Mouse (Mus musculus) myocyte (in vitro differentiated cells): ENCODE results near the gene Tiprl. TPM values are rescaled to one million over a fixed set of nuclear protein-coding genes. Genes with fewer than 3 reads are reported as not detected.

Experiments used
- H3K27me3 ChIP-seq: one replicate; pipeline ENCODE4 v1.6.1; 2011; ENCODE audit not compliant: control insufficient read depth, insufficient read depth, insufficient read length
- H3K36me3 ChIP-seq: one replicate; pipeline ENCODE4 v1.6.1; 2011; ENCODE audit not compliant: control insufficient read depth, insufficient read depth
- H3K4me2 ChIP-seq: one replicate; pipeline ENCODE4 v1.6.1; 2011; ENCODE audit warnings: low read depth, control low read depth
- H3K4me3 ChIP-seq: one replicate; pipeline ENCODE4 v1.5.1; 2011; ENCODE audit warnings: mild to moderate bottlenecking, control low read depth, moderate library complexity
- H3K79me2 ChIP-seq: one replicate; pipeline ENCODE4 v1.6.1; 2011; ENCODE audit not compliant: control insufficient read depth, insufficient read depth
- H3ac ChIP-seq: one replicate; pipeline ENCODE4 v1.6.1; 2011; ENCODE audit not compliant: control insufficient read depth, insufficient read length
- CEBPB ChIP-seq: IDR thresholded peaks from 2 replicates; pipeline ENCODE4 v1.6.1; 2011; ENCODE audit warnings: mild to moderate bottlenecking, moderate library complexity; ENCODE audit not compliant: poor library complexity, insufficient read depth, severe bottlenecking
- E2F4 ChIP-seq: IDR thresholded peaks from one replicate; pipeline ENCODE4 v1.6.1; 2011; ENCODE audit warnings: mild to moderate bottlenecking, control low read depth, moderate library complexity; ENCODE audit not compliant: insufficient read depth
- MAX ChIP-seq: IDR thresholded peaks from one replicate; pipeline ENCODE4 v1.6.1; 2011; ENCODE audit warnings: low read depth, mild to moderate bottlenecking, control low read depth
- MYOD1 ChIP-seq, 3 experiments: IDR thresholded peaks; one replicate each; pipeline ENCODE4 v1.6.1; 2011; ENCODE audit warnings: control low read depth in 2 of 3, low read depth in 2 of 3, mild to moderate bottlenecking in 2 of 3, moderate library complexity in 1 of 3; ENCODE audit not compliant: insufficient read length in 2 of 3, control insufficient read depth in 1 of 3
- MYOG ChIP-seq, 3 experiments: IDR thresholded peaks; one replicate each; pipeline ENCODE4 v1.6.1; 2011; ENCODE audit warnings: control low read depth in 2 of 3, low read depth in 2 of 3, mild to moderate bottlenecking in 2 of 3; ENCODE audit not compliant: insufficient read length in 2 of 3, control insufficient read depth in 1 of 3, insufficient read depth in 1 of 3
- POLR2A ChIP-seq: IDR thresholded peaks from one replicate; pipeline ENCODE4 v1.6.1; 2011; ENCODE audit warnings: low read depth, mild to moderate bottlenecking, control low read depth, moderate library complexity; ENCODE audit not compliant: insufficient read length
- POLR2AphosphoS2 ChIP-seq: IDR thresholded peaks from one replicate; pipeline ENCODE4 v1.6.1; 2011; ENCODE audit warnings: low read depth, control low read depth; ENCODE audit not compliant: insufficient read length
- REST ChIP-seq: IDR thresholded peaks from one replicate; pipeline ENCODE4 v1.6.1; 2011; ENCODE audit warnings: mild to moderate bottlenecking, control low read depth, moderate library complexity; ENCODE audit not compliant: insufficient read depth, insufficient read length
- SRF ChIP-seq: IDR thresholded peaks from one replicate; pipeline ENCODE4 v1.6.1; 2011; ENCODE audit warnings: low read depth; ENCODE audit not compliant: control insufficient read depth, insufficient read length
- TCF12 ChIP-seq: IDR thresholded peaks from one replicate; pipeline ENCODE4 v1.6.1; 2011; ENCODE audit warnings: mild to moderate bottlenecking, control low read depth; ENCODE audit not compliant: poor library complexity, insufficient read depth, severe bottlenecking
- TCF3 ChIP-seq: IDR thresholded peaks from one replicate; pipeline ENCODE4 v1.6.1; 2011; ENCODE audit warnings: low read depth, control low read depth; ENCODE audit not compliant: insufficient read length
- USF1 ChIP-seq: IDR thresholded peaks from one replicate; pipeline ENCODE4 v1.6.1; 2011; ENCODE audit warnings: low read depth, mild to moderate bottlenecking, control low read depth, moderate library complexity
- polyA plus RNA-seq: library from polyadenylated mRNA; unstranded; fragments of >200 nt; fragmentation: generic; extraction: Trizol; gene quantifications from one replicate; pipeline ENCODE4 v1.2.1, GENCODE M21; 2012; ENCODE audit warnings: missing spikeins

Tiprl gene
- polyA plus RNA-seq, 1 experiment: 35.8 TPM

- no peak overlapping the region for H3K4me2 ChIP-seq
- TF ChIP-seq SRF: no peak
- no peak for TF ChIP-seq CEBPB
- TF ChIP-seq MYOG (IDR thresholded peaks at IDR 0.05; ENCODE audit: control insufficient read depth in 1 of 3, insufficient read depth in 1 of 3, insufficient read length in 2 of 3, low read depth in 2 of 3): no peak
- TF ChIP-seq POLR2AphosphoS2: no peak
- no peak for TF ChIP-seq POLR2A
- no peak for TF ChIP-seq E2F4
- no peak for TF ChIP-seq MAX
- TF ChIP-seq USF1: no peak
- no peak for TF ChIP-seq TCF12
- TF ChIP-seq REST: no peak
- no peak for TF ChIP-seq MYOD1 (IDR thresholded peaks at IDR 0.05; ENCODE audit: control insufficient read depth in 1 of 3, insufficient read length in 2 of 3, low read depth in 2 of 3)
- no peak for TF ChIP-seq TCF3
- H3ac ChIP-seq: no peak overlapping the region
- H3K36me3 ChIP-seq: peaks cover 2% of the 10 kb centered on the region
- H3K4me3 ChIP-seq: no peak overlapping the region
- H3K27me3 ChIP-seq: no peaks in the 10 kb centered on the region
- no peaks in the 10 kb centered on the region for H3K79me2 ChIP-seq
Measured at GRCm38 (mm10) chr1:165174059-165174616, 62.7 kb downstream of the Tiprl start.

- Histone ChIP-seq H3K4me3 (no peak overlapping the region), H3K79me2 (no peaks in the 10 kb centered on the region), H3ac (no peak overlapping the region), H3K36me3 (no peaks in the 10 kb centered on the region), H3K4me2 (no peak overlapping the region), H3K27me3 (no peaks in the 10 kb centered on the region)
- TF ChIP-seq MAX: no peak
- no peak for TF ChIP-seq REST
- TF ChIP-seq CEBPB: no peak
- TF ChIP-seq E2F4: no peak
- TF ChIP-seq TCF3: no peak
- no peak for TF ChIP-seq POLR2AphosphoS2
- no peak for TF ChIP-seq MYOG (IDR thresholded peaks at IDR 0.05; ENCODE audit: control insufficient read depth in 1 of 3, insufficient read depth in 1 of 3, insufficient read length in 2 of 3, low read depth in 2 of 3)
- no peak for TF ChIP-seq MYOD1 (IDR thresholded peaks at IDR 0.05; ENCODE audit: control insufficient read depth in 1 of 3, insufficient read length in 2 of 3, low read depth in 2 of 3)
- no peak for TF ChIP-seq TCF12
- no peak for TF ChIP-seq USF1
Measured at GRCm38 (mm10) chr1:165171277-165171676, 65.5 kb downstream of the Tiprl start.

GRCm38 (mm10) chr1:165170157-165170556 lies 66.6 kb downstream of the Tiprl start:
- H3K4me2 ChIP-seq: no peak overlapping the region
- H3K27me3 ChIP-seq: no peaks in the 10 kb centered on the region
- no peak overlapping the region for H3K4me3 ChIP-seq
- no peak overlapping the region for H3ac ChIP-seq
- TF ChIP-seq MYOD1 (IDR thresholded peaks at IDR 0.05; ENCODE audit: control insufficient read depth in 1 of 3, insufficient read length in 2 of 3, low read depth in 2 of 3) (no peak), POLR2A (no peak), POLR2AphosphoS2 (no peak), REST (no peak), TCF3 (no peak), USF1 (no peak), MYOG (IDR thresholded peaks at IDR 0.05; ENCODE audit: control insufficient read depth in 1 of 3, insufficient read depth in 1 of 3, insufficient read length in 2 of 3, low read depth in 2 of 3) (no peak), E2F4 (no peak), MAX (no peak), SRF (no peak), TCF12 (no peak), CEBPB (no peak)
- no peaks in the 10 kb centered on the region for H3K36me3 ChIP-seq
- H3K79me2 ChIP-seq: no peaks in the 10 kb centered on the region

GRCm38 (mm10) chr1:165169462-165169861 lies 67.3 kb downstream of the Tiprl start:
- Histone ChIP-seq H3K79me2 (no peaks in the 10 kb centered on the region), H3K4me3 (no peak overlapping the region), H3K4me2 (no peak overlapping the region), H3ac (no peak overlapping the region), H3K36me3 (no peaks in the 10 kb centered on the region), H3K27me3 (no peaks in the 10 kb centered on the region)
- no peak for TF ChIP-seq USF1
- no peak for TF ChIP-seq SRF
- no peak for TF ChIP-seq MAX
- no peak for TF ChIP-seq CEBPB
- no peak for TF ChIP-seq TCF3

- no peak overlapping the region for H3ac ChIP-seq
- peaks cover 6% of the 10 kb centered on the region for H3K27me3 ChIP-seq
- no peak overlapping the region for H3K4me3 ChIP-seq
- H3K79me2 ChIP-seq: no peaks in the 10 kb centered on the region
- no peaks in the 10 kb centered on the region for H3K36me3 ChIP-seq
- TF ChIP-seq MYOG (IDR thresholded peaks at IDR 0.05; ENCODE audit: control insufficient read depth in 1 of 3, insufficient read depth in 1 of 3, insufficient read length in 2 of 3, low read depth in 2 of 3) (no peak), MYOD1 (IDR thresholded peaks at IDR 0.05; ENCODE audit: control insufficient read depth in 1 of 3, insufficient read length in 2 of 3, low read depth in 2 of 3) (no peak), TCF3 (no peak), SRF (no peak)
- H3K4me2 ChIP-seq: no peak overlapping the region
Measured at GRCm38 (mm10) chr1:165164920-165165319, 71.9 kb downstream of the Tiprl start.

Other genes starting within 250 kb of the Tiprl start
- not detected for gene Tbx19, start 76.2 kb downstream of the Tiprl start, polyA plus RNA-seq
- gene Sft2d2, start 42.6 kb downstream of the Tiprl start, polyA plus RNA-seq: 19.4 TPM
- gene Gpr161, start 58.8 kb upstream of the Tiprl start, polyA plus RNA-seq: 1.8 TPM
- gene Dcaf6, start 223.5 kb upstream of the Tiprl start, polyA plus RNA-seq: 24.1 TPM
- 85.0 TPM for gene Mpc2, start 223.6 kb upstream of the Tiprl start, polyA plus RNA-seq
- gene Adcy10, start 248.2 kb upstream of the Tiprl start, polyA plus RNA-seq: not detected